Mouse (Mus musculus): ENCODE measurements around the gene Olfr288.

DNA sequence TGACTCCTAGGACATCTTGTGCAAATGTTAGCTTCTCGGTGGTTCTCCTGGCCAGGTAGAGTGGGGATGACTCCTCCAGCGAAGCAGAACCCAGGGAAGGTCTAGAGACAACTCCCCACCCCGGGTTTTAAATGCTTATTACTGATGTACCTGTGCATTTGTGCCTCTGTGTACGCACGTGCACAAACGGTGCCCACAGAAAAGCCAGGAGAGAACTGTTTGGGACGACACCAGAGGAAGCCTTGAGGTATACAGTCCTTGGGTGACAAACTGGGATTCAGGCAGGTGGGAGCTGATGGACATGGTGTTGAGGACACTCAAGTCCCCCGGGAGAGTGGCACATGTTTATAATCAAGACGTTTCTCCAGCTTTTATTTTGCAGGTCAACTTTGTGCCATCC lies 24.4 kb downstream of the Olfr288 start:
- TF ChIP-seq POLR2A (IDR thresholded peaks at IDR 0.05; ENCODE audit: insufficient read depth, low read depth, low read length): no peak
- no peak for TF ChIP-seq CTCF (IDR thresholded peaks at IDR 0.05; ENCODE audit: insufficient read depth, low read depth, low read length)
